Mouse (Mus musculus): ENCODE results near the gene Ccdc54.
A peak's percentile ranks its signal among the peaks of the same experiment; 100 is the strongest.

Gene Ccdc54

DNA sequence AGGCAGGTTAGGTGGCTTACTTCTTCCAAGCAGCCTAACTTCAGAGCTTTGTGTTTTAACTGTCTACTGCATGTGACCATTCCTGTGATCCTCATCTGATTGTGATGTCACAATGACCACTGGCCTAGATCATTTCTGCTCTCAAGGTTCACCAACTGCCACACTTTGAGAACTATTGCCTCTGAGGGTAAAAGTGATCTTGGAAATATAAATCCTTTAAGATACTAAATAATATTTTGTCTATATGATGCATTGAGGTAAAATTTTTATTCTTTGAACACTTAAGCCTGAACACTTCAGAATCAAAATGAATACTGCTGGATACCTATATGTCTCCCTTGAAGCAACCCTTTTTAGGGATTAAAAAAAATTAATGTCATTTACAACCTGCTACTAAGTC, at the start of gene Ccdc54:
Gene Ccdc54 (minus strand): TSS at position 101 of the 400 bp plus-strand sequence.
- DNase-seq (ENCODE audit: low spot score in 2 of 2): no peak

GRCm38 (mm10) chr16:50632585-50632984, 41.6 kb upstream of the Ccdc54 start:
- no peak for DNase-seq (ENCODE audit: low spot score in 2 of 2)

DNA sequence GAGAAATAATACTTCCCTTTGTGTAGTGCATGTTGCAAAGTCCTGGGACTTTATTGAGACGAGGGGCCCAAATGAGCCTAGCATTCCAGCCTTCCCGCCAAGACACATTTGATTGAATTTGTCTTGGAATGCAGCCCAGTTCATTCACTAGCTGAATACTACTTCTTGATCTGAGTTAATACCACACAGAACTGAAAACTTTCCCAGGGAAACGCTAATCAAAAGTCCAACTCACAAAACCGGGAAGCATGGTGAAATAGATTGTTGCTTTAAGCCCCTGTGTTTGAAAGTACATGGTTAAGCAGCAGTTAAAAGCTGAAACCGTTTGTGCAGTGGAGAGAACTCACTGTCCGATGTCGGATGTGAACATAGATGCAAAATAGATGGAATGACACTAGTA, 24.6 kb upstream of the Ccdc54 start:
- peak; percentile 26 to 27 for DNase-seq (ENCODE audit: low spot score in 2 of 2)

GRCm38 (mm10) chr16:50612944-50613343, 22.0 kb upstream of the Ccdc54 start:
- DNase-seq (ENCODE audit: low spot score in 2 of 2): no peak

DNA sequence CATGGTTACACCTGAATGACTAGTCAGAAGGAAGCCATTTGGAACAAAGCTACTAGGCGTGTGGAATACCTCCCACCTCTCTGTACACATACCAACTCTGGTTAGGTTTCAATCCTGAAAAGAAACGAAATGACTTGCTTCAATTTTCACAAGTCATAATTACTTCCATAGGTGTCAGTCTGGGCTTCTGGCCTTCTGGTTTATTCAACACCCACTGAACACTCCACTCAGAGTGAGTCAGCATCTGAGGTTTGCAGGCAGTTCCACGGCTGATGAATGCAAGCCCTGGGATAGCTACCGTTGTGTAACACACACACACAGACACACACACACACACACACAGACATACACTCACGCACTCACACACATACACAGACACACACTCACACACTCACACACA, 19.6 kb upstream of the Ccdc54 start:
- DNase-seq (ENCODE audit: low spot score in 2 of 2): peak; percentile 24 to 25

GRCm38 (mm10) chr16:50607776-50608562, 17.0 kb upstream of the Ccdc54 start:
- peak; percentile 32 to 46 for DNase-seq (ENCODE audit: low spot score in 2 of 2)

GRCm38 (mm10) chr16:50604826-50605225, 13.9 kb upstream of the Ccdc54 start:
- DNase-seq (ENCODE audit: low spot score in 2 of 2): no peak

DNA sequence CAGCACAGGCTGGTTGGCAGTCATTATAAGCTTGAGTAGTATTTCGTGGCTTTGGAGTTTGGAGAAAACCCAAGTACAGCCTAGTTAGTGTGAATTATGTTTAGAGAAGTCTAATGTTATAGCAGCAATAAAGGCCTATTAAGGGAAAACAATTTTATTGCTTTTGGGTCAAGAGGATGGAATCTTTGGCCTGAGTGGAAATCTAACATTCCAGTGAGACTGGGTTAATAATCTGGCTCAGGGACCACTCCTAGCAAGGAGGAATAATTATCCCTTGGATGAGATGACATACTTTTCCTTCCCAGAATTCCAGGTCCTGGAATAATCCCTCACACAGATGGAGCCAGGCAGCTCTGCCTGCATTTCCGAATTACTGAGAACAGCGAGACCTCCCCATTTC, 11.0 kb upstream of the Ccdc54 start:
- DNase-seq (ENCODE audit: low spot score in 2 of 2): no peak

DNA sequence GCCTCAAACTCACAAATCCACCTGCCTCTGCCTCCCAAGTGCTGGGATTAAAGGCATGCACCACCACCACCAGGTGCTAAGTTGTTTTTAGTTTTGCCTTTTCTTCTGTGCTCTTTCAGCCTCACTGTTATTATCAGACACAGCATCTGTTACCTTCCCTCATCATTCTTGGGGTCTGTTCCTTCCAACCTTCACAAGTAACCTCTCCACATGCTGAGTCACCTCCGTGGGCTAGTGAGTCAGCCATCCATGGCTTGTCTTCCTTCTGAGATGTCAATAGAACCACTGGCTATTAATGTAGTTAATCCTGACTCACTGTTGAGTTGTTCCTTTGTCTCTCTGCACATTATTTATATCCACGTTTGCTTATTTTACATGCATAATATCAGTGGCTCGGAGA, 9.7 kb upstream of the Ccdc54 start:
- no peak for DNase-seq (ENCODE audit: low spot score in 2 of 2)

- DNase-seq (ENCODE audit: low spot score in 2 of 2): no peak
Observed at GRCm38 (mm10) chr16:50596679-50597078, 5.7 kb upstream of the Ccdc54 start.

- no peak for DNase-seq (ENCODE audit: low spot score in 2 of 2)
Observed at GRCm38 (mm10) chr16:50596171-50596570, 5.2 kb upstream of the Ccdc54 start.

DNA sequence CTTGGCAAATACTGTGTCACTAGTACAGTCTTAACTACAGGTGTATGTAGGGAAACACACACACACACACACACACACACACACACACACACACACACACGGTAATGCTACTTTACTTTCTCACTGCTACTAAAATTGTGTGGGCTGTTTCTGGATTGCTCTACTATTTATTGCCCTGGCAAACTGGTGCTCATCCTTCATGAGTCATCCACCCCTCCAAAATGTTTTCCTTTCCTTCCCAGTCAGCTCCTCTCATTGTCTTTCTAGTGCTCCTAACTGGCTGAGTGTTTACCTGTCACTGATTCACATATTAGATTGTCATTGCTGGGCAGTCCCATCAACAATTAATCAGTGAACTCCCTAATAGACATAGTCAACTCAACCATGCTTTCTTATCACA, 3.9 kb upstream of the Ccdc54 start:
- no peak for DNase-seq (ENCODE audit: low spot score in 2 of 2)

DNA sequence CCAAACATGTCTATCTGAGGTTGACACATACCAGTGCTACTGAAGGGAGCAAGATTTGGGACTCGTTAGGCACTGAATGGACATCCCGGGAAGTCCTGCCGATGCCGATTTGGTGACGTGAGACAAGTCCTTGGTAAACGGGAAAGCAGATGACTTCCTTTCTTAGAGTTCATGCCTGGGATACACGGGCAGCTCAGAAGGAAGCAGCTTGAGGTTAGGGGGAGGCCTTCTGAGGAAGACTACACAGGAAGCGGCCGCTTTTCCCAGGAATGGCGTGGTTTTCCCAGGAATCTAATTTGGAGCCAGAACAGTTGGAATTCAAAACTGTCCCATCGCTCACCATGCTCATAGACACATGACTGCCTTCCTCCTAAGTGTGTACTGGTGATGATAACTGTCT, 2.4 kb upstream of the Ccdc54 start:
- no peak for DNase-seq (ENCODE audit: low spot score in 2 of 2)

GRCm38 (mm10) chr16:50589574-50590151, 1.3 kb downstream of the Ccdc54 start:
- DNase-seq (ENCODE audit: low spot score in 2 of 2): no peak

DNA sequence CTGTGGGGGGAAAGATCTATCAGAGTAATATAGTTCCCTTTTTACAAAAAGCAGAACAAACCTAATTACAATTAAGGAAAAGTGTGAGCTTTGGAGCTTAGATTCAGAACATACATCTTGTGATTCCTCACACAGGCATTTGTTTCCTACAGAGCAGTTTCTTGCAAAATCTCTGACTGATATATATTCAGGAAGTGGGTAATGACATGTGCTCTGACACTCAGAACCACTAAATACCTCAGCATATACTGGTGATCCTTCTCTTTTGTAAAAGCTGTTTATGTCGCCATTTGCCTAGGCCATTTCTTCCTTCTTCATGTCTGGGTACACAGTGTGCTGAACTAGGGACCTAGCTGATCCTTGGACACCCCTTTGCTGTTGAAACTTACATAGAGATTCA, 2.8 kb downstream of the Ccdc54 start:
- no peak for DNase-seq (ENCODE audit: low spot score in 2 of 2)

DNA sequence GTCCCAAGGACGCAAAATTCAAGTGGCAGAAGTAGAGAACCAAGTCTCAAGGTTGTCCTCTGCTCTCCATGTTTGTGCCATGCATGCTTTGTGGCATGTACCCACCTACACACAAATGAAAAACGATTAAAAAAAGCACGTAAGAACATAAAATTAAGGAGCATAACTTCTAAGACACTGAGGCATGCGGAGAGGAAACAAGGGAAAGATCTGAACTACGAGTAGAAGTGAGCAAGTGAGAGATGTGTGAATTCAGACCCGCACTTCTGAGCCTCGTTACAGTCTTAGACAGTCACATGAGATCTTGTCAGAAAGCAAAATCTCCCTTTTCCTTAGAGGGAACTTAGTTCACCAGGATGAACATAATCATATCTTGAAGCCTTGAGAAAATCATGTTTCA, 3.8 kb downstream of the Ccdc54 start:
- no peak for DNase-seq (ENCODE audit: low spot score in 2 of 2)

DNA sequence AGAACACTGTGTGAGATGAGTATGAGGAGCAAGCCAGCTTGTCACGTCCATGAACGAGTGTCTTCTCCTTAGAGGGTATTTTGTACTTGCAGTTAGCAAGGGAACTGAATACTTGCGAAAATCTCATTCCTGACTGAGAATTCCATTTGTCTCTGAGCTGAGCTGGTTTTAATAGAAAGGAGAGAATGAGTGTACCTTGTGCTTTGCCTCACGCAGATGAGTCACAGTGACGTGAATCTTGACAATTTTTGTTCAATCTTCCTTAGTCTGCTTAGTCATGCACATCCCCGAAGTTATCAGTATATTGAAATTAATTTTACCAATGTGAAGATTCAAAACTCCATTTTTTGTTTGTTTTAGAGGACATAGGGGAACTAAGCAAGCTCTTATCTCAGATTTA, 12.6 kb downstream of the Ccdc54 start:
- DNase-seq (ENCODE audit: low spot score in 2 of 2): no peak

DNA sequence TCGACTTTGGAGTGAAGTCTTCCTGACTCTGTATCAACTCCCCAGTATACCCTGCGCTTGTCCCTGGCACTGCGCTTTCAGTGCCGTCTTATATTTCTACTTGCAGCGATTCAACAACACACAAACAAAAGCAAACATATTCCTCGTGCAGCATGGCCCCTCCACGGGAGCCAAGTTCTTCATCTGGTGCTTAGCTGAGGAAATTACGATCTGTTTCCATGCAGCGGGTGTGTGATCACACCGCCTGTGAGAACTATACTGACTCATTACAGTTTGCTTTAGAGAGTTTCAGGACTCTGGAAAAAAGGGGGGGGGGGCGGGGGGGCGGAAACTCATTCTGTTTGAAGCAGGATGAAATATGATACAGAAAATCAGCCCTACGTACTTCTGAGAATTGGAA, 18.4 kb downstream of the Ccdc54 start:
- peak; percentile 47 to 64 for DNase-seq (ENCODE audit: low spot score in 2 of 2)

GRCm38 (mm10) chr16:50559163-50559771, 31.7 kb downstream of the Ccdc54 start:
- DNase-seq (ENCODE audit: low spot score in 2 of 2): no peak

GRCm38 (mm10) chr16:50553828-50554227, 37.1 kb downstream of the Ccdc54 start:
- no peak for DNase-seq (ENCODE audit: low spot score in 2 of 2)

DNA sequence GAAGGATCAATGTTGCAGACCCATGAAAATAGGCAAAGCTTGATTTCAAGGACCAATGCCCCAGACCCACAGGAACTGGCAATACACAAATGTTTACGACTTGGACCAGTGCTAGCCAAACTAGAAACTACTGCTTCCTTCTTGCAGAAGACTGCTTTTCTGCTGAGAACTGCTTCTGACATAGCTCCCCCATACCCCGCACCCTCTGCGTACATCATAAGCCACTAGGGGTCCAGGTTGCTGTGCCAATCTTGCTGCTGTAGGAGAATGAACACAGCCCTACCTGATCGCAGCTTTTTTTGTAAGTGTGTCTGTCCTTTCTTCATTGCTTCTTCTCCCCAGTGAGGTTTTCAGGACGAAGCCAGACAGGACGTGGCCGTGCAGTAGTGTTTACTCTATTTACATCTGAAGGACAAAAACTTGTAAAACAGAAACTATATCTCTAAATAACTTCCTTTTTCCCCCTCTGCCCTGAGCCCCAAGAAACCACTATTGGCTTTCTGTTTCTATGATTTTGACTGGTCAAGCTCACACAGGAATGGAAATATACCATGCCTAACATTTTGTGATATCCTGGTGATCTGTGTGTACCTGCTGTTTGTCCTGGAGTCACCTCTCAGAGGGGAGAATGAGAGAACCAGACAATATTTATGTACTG, 39.0 kb downstream of the Ccdc54 start:
- no peak for DNase-seq (ENCODE audit: low spot score in 2 of 2)

GRCm38 (mm10) chr16:50550927-50551326, 40.0 kb downstream of the Ccdc54 start:
- no peak for DNase-seq (ENCODE audit: low spot score in 2 of 2)
